Mouse (Mus musculus) cerebellum, adult 2 months (tissue): Measurements from ENCODE around the gene Scgb1c1.

ENCODE experiments used
- CTCF ChIP-seq: fragments of 200-500 bp; IDR thresholded peaks from 2 replicates; pipeline ENCODE4 v1.5.1; 2011; ENCODE audit warnings: low read depth, mild to moderate bottlenecking, control low read depth, low read length, moderate library complexity, borderline replicate concordance; ENCODE audit not compliant: insufficient read depth
- POLR2A ChIP-seq: fragments of 200-500 bp; IDR thresholded peaks from 2 replicates; pipeline ENCODE4 v1.6.1; 2011; ENCODE audit warnings: low read length, control low read depth, borderline replicate concordance; ENCODE audit not compliant: insufficient read depth

DNA sequence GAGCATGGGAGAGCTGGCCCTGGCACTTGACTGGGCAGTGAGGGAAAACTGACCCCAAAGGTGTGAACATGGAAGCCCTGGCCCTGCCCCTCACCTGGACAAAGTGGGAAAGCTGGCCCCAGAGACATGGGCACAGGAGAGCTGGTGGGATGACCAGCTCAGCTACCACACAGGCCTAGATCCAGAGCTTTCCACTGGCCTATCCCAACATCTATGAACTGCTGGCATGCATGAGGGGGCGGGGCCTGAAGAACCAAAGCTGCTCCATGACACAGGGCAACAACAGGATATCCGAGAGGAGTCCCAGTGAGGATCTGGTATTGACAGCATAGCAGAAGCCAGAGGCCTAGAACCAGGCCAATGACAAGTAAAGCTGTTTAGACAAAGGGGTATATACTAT is 47.1 kb upstream of the Scgb1c1 start:
- TF ChIP-seq CTCF (no peak), POLR2A (no peak)
